Mouse (Mus musculus) liver, postnatal 0 days (tissue): Measurements from ENCODE around the gene Aire.

Experiments used
- CTCF ChIP-seq: sonication (generic); IDR thresholded peaks from 2 replicates; pipeline ENCODE4 v1.5.1; 2016; ENCODE audit warnings: antibody characterized with exemption, low read depth
- EP300 ChIP-seq: IDR thresholded peaks from 2 replicates; pipeline ENCODE4 v1.6.1; 2016; ENCODE audit warnings: antibody characterized with exemption, low read depth, mild to moderate bottlenecking

DNA sequence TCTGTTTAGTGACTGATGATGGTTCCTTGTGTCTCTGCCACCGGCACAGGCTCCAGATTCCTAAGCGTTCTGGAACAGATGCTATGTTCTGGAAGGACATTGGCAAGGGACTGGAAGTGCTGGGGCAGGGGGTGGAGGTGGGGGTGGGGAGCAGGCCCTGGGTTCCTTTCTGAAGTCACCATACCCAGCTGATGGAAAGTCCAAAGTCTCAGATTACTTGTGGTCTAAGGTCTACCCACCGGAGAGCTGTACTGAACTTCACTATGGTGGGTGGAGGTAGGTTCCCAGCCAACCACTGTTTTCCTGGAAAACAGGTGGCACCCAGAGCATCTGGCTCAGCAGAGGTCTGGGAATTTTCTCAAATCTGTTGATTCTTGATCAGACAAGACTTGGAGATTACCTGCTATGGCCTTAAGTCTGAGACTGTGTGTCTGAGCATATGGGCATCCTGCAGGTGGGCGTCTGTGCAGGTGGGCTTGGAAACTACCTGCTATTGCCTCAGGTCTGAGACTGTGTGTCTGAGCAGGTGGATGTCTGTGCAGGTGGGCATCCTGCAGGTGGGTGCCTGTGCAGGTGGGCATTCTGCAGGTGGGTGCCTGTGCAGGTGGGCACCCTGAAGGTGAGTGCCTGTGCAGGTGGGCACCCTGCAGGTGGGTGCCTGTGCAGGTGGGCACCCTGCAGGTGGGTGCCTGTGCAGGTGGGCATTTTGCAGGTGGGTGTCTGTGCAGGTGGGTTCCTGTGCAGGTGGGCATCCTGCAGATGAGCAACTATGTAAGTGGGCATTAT lies 47.5 kb upstream of the Aire start:
- no peak for TF ChIP-seq CTCF
- no peak for TF ChIP-seq EP300
